Mouse (Mus musculus) C2C12 (cell line): ENCODE measurements around the gene Brd2.

ENCODE experiments used
- CEBPB ChIP-seq: IDR thresholded peaks from one replicate; pipeline ENCODE4 v1.6.1; 2011; ENCODE audit warnings: low read depth, mild to moderate bottlenecking, control low read depth, moderate library complexity
- CTCF ChIP-seq: IDR thresholded peaks from one replicate; pipeline ENCODE4 v1.5.1; 2011; ENCODE audit not compliant: control insufficient read depth, insufficient read depth, insufficient read length
- MAX ChIP-seq: IDR thresholded peaks from one replicate; pipeline ENCODE4 v1.6.1; 2011; ENCODE audit warnings: mild to moderate bottlenecking, control low read depth
- MYOD1 ChIP-seq: IDR thresholded peaks from one replicate; pipeline ENCODE4 v1.6.1; 2011; ENCODE audit warnings: low read depth; ENCODE audit not compliant: control insufficient read depth, insufficient read length
- MYOG ChIP-seq: IDR thresholded peaks from one replicate; pipeline ENCODE4 v1.6.1; 2011; ENCODE audit not compliant: control insufficient read depth, insufficient read length; ENCODE audit errors: extremely low read depth
- USF1 ChIP-seq: IDR thresholded peaks from one replicate; pipeline ENCODE4 v1.6.1; 2011; ENCODE audit warnings: low read depth, mild to moderate bottlenecking, control low read depth, moderate library complexity

- no peak for TF ChIP-seq CTCF
- no peak for TF ChIP-seq USF1
- TF ChIP-seq MAX = no peak
- no peak for TF ChIP-seq MYOD1
- no peak for TF ChIP-seq MYOG
- TF ChIP-seq CEBPB = no peak
Measured at GRCm38 (mm10) chr17:34127475-34127874, 5.0 kb upstream of the Brd2 start.
